Mouse (Mus musculus): ENCODE measurements around the gene Cd2ap. TPM values are rescaled to one million over a fixed set of nuclear protein-coding genes. Genes with fewer than 3 reads are reported as not detected.
A peak's percentile ranks its signal among the peaks of the same experiment; 100 is the strongest.

The Cd2ap gene
- total and polyA plus RNA-seq, 3 experiments: 5.0 to 17.8 (median 16.9) TPM

DNA sequence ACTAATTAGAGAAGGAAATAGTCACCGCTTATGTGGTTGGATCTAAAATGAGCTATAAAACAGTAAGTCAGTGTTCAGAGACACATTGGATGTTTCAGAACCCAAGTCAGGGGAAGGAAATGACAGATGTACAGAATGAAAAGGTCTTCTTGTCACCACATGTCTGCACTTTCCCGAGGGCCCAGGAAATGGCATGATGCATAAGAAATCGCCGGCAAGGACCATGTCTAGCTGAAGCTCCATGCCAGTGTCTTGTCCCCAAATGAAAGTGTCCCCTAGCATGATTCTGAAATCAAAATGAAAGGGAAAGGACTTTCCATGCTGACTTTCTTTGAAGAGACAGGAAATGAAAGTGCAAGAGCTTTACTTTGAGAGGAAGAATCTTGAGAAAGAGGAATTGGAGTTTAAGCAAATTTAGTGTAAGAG, 10.8 kb upstream of the Cd2ap start:
- intact Hi-C loops (cut with DNase I): no loop called here
- H3K36me3 ChIP-seq (ENCODE audit: control insufficient read depth, insufficient read depth, low read length): no peaks in the 10 kb centered on the region
- no peak for DNase-seq
- no peaks in the 10 kb centered on the region for H3K27me3 ChIP-seq (ENCODE audit: control insufficient read depth, insufficient read depth, low read length)
- H3K27ac ChIP-seq: no peak overlapping the region
- no peak overlapping the region for H3K9ac ChIP-seq (ENCODE audit: low read depth, low read length)
- no peaks in the 10 kb centered on the region for H3K79me2 ChIP-seq (replicated peaks; ENCODE audit: control insufficient read depth, insufficient read depth, low read length)
- H3K4me1 ChIP-seq (ENCODE audit: control insufficient read depth, insufficient read depth, low read length): peaks cover 4% of the 10 kb centered on the region
- 64% methylated on average over 4 of the region's 4 CpGs for WGBS
- TF ChIP-seq POLR2A (IDR thresholded peaks at IDR 0.05; ENCODE audit: insufficient read depth, low read depth, low read length) (no peak), CTCF (IDR thresholded peaks at IDR 0.05) (no peak), EP300 (IDR thresholded peaks at IDR 0.05; ENCODE audit: insufficient read depth, low read depth, low read length) (no peak)
- no peak overlapping the region for H3K4me3 ChIP-seq

DNA sequence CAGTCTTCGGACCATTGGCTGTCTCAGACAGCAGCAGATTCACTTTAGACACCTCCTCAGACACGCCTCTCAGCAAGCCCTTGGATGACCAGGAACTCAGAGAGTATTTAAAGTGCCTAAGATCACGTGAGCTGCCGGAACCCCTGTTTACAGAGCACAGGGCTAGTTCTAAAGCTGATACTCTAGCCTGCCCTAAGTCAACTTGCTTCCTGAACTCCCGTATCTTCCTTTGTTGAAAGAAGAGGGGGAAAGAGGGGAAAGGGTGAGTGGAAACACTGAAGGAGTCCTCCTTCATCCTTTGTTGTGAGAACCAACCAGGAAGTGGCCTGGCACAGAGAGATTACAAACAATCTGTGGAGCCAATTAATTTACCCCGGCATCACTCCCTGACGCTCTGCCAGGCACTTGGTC, 8.6 kb upstream of the Cd2ap start:
- 33% methylated on average over 7 of the region's 7 CpGs for WGBS
- intact Hi-C loops (cut with DNase I): no loop called here

DNA sequence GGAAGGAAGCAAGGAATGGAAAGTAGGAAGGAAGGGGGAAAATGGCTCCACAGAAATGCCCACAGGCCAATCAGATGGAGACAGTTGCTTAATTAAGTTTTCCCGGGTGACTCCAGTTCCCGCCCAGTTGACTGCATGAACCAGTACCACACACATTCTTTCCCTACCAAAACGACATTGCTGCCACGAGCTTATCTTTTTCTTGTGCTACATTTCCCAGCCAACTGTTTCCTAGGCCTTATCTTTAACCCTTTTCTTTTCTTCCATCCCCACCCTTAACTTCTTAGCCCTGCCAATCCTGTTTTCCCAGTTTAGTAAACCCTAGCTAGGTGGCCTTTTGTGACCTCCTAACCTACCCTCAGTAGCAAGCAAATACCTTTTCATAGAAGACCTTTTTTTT, 7.9 kb upstream of the Cd2ap start:
- no peak overlapping the region for H3K4me3 ChIP-seq
- DNase-seq: no peak
- H3K9ac ChIP-seq (ENCODE audit: low read depth, low read length): no peak overlapping the region
- H3K27ac ChIP-seq: no peak overlapping the region
- H3K4me1 ChIP-seq (ENCODE audit: control insufficient read depth, insufficient read depth, low read length): peaks cover 4% of the 10 kb centered on the region
- H3K36me3 ChIP-seq (ENCODE audit: control insufficient read depth, insufficient read depth, low read length): no peaks in the 10 kb centered on the region
- TF ChIP-seq EP300 (IDR thresholded peaks at IDR 0.05; ENCODE audit: insufficient read depth, low read depth, low read length) (no peak), POLR2A (IDR thresholded peaks at IDR 0.05; ENCODE audit: insufficient read depth, low read depth, low read length) (no peak), CTCF (IDR thresholded peaks at IDR 0.05) (no peak)
- no peaks in the 10 kb centered on the region for H3K79me2 ChIP-seq (replicated peaks; ENCODE audit: control insufficient read depth, insufficient read depth, low read length)
- WGBS: 37% methylated on average over 4 of the region's 4 CpGs
- H3K27me3 ChIP-seq (ENCODE audit: control insufficient read depth, insufficient read depth, low read length): no peaks in the 10 kb centered on the region
- intact Hi-C loops (cut with DNase I): no loop called here

More for the DNA sequence above, 8.6 kb upstream of the Cd2ap start:
- Histone ChIP-seq H3K4me3 (no peak overlapping the region), H3K36me3 (ENCODE audit: control insufficient read depth, insufficient read depth, low read length) (no peaks in the 10 kb centered on the region), H3K27ac (no peak overlapping the region), H3K27me3 (ENCODE audit: control insufficient read depth, insufficient read depth, low read length) (no peaks in the 10 kb centered on the region), H3K9ac (ENCODE audit: low read depth, low read length) (0 out of 2 replicates have a peak overlapping the region, but pooled peaks have one; percentile 15), H3K79me2 (replicated peaks; ENCODE audit: control insufficient read depth, insufficient read depth, low read length) (no peaks in the 10 kb centered on the region), H3K4me1 (ENCODE audit: control insufficient read depth, insufficient read depth, low read length) (peaks cover 4% of the 10 kb centered on the region)
- TF ChIP-seq CTCF (IDR thresholded peaks at IDR 0.05) (no peak), POLR2A (IDR thresholded peaks at IDR 0.05; ENCODE audit: insufficient read depth, low read depth, low read length) (no peak), EP300 (IDR thresholded peaks at IDR 0.05; ENCODE audit: insufficient read depth, low read depth, low read length) (no peak)
- no peak for DNase-seq

DNA sequence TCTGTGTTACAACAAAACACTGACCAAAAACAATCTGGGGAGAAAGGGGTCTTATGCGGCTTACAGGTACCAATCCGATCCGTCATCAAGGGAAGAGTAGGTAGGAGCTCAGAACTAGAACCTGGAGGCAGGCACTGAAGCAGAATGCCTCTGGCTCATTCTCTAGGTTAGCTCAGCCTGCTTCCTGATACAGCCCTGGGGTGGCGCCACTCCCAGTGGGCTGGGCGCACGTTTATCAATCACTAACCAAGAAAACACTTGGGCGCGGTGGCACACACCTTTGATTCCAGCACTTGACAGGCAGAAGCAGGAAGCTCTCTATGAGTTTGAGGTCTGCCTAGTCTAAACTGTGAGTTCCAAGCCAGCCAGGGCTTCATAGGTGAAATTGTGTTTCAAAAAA, 7.3 kb upstream of the Cd2ap start:
- peak in 1 of 2 experiments; percentile 15 for DNase-seq

DNA sequence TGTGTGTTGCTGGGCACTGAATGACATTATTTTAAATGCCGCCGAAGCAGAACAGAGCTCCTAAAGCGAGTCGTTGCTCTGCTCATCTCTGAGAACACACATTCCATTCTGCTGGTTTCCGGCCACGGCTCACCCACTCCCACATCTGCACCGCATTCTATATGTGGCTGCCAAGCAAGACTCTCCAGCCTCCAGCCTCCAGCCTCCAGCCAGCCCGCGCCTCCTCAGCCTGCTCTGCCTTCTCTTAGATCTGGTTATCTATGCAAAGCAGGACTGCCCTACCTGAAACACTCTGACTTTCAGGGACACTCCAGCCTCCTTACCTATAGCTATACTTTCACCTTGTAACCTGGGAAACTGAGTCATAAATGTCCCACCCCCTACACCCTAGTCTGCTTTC, 6.8 kb upstream of the Cd2ap start:
- Histone ChIP-seq H3K4me3 (no peak overlapping the region), H3K27me3 (ENCODE audit: control insufficient read depth, insufficient read depth, low read length) (no peaks in the 10 kb centered on the region), H3K27ac (no peak overlapping the region), H3K9ac (ENCODE audit: low read depth, low read length) (no peak overlapping the region), H3K36me3 (ENCODE audit: control insufficient read depth, insufficient read depth, low read length) (no peaks in the 10 kb centered on the region), H3K4me1 (ENCODE audit: control insufficient read depth, insufficient read depth, low read length) (peaks cover 6% of the 10 kb centered on the region), H3K79me2 (replicated peaks; ENCODE audit: control insufficient read depth, insufficient read depth, low read length) (no peaks in the 10 kb centered on the region)
- TF ChIP-seq POLR2A (IDR thresholded peaks at IDR 0.05; ENCODE audit: insufficient read depth, low read depth, low read length): no peak
- TF ChIP-seq CTCF (IDR thresholded peaks at IDR 0.05): no peak
- TF ChIP-seq EP300 (IDR thresholded peaks at IDR 0.05; ENCODE audit: insufficient read depth, low read depth, low read length): no peak
- DNase-seq: no peak
- 51% methylated on average over 9 of the region's 9 CpGs for WGBS
- intact Hi-C loops (cut with DNase I): no loop called here

More for the DNA sequence above, 7.3 kb upstream of the Cd2ap start:
- no peak overlapping the region for H3K9ac ChIP-seq (ENCODE audit: low read depth, low read length)
- no peak overlapping the region for H3K27ac ChIP-seq
- intact Hi-C loops (cut with DNase I): no loop called here
- H3K27me3 ChIP-seq (ENCODE audit: control insufficient read depth, insufficient read depth, low read length): no peaks in the 10 kb centered on the region
- H3K4me1 ChIP-seq (ENCODE audit: control insufficient read depth, insufficient read depth, low read length): peaks cover 4% of the 10 kb centered on the region
- H3K36me3 ChIP-seq (ENCODE audit: control insufficient read depth, insufficient read depth, low read length): no peaks in the 10 kb centered on the region
- TF ChIP-seq CTCF (IDR thresholded peaks at IDR 0.05): no peak
- no peak for TF ChIP-seq POLR2A (IDR thresholded peaks at IDR 0.05; ENCODE audit: insufficient read depth, low read depth, low read length)
- TF ChIP-seq EP300 (IDR thresholded peaks at IDR 0.05; ENCODE audit: insufficient read depth, low read depth, low read length): no peak
- H3K79me2 ChIP-seq (replicated peaks; ENCODE audit: control insufficient read depth, insufficient read depth, low read length): no peaks in the 10 kb centered on the region
- 87% methylated on average over 8 of the region's 8 CpGs for WGBS
- no peak overlapping the region for H3K4me3 ChIP-seq

DNA sequence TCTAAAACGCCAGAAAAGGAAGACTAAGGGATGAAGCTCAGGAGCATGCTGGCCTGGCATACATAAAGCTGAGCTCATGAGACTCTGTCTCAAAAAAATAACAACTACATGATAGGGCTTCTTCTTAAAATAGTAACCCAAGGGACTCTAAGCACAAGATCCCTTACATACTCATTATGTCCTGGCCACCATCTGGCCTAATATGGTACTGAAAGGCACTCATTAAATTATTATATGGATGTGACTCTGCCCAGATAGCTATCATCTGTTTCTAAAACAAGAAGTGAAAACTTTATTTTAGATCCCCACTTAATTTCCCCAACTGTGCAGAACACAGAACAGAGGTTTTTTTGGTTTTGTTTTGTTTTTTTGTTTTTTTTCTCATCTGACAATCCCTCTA, 6.4 kb upstream of the Cd2ap start:
- no peak overlapping the region for H3K27ac ChIP-seq
- 66% methylated on average over 1 of the region's 1 CpGs for WGBS

More for the DNA sequence above, 6.4 kb upstream of the Cd2ap start:
- peaks cover 6% of the 10 kb centered on the region for H3K4me1 ChIP-seq (ENCODE audit: control insufficient read depth, insufficient read depth, low read length)
- H3K27me3 ChIP-seq (ENCODE audit: control insufficient read depth, insufficient read depth, low read length): no peaks in the 10 kb centered on the region
- H3K36me3 ChIP-seq (ENCODE audit: control insufficient read depth, insufficient read depth, low read length): no peaks in the 10 kb centered on the region
- intact Hi-C loops (cut with DNase I): no loop called here
- H3K9ac ChIP-seq (ENCODE audit: low read depth, low read length): no peak overlapping the region
- no peak for TF ChIP-seq EP300 (IDR thresholded peaks at IDR 0.05; ENCODE audit: insufficient read depth, low read depth, low read length)
- TF ChIP-seq POLR2A (IDR thresholded peaks at IDR 0.05; ENCODE audit: insufficient read depth, low read depth, low read length): no peak
- TF ChIP-seq CTCF (IDR thresholded peaks at IDR 0.05): peak; percentile 42
- H3K4me3 ChIP-seq: no peak overlapping the region
- H3K79me2 ChIP-seq (replicated peaks; ENCODE audit: control insufficient read depth, insufficient read depth, low read length): no peaks in the 10 kb centered on the region
- no peak for DNase-seq

All from heart, adult 2 months (tissue).